In the genomic region with DNA sequence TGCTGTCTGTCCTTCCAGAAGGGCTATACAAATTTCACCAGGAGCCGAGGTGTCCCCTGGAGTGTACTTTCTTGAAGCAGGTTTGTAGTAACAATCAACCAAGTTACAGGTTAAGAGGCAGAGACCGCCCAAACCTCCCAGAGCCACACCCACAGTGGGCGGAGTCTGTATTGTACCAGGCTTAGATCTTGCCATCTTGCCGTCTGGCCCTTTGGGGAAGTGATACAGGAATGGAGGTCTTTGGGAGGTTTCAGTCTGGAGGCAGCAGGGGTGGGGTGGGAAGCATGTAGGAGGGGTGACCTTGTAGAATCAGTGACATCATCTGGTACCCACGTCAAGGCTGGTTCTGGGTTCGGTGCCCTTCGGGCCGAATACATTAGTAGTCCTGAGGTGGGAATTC, we compare ENCODE assay signal across 15 mouse cellular contexts. TPM values are rescaled to one million over a fixed set of nuclear protein-coding genes. Genes with fewer than 3 reads are reported as not detected.
A peak's percentile ranks its signal among the peaks of the same experiment; 100 is the strongest.
DNase-seq lines count a peak whose midpoint lies in the region; ATAC-seq and TF ChIP-seq lines count a peak whose summit lies in the region.
"Had no signal": no experiment of that assay in that cellular context is flagged by ENCODE, and none has a peak within 500 bp of the region (broad histone marks: within the 10 kb centered on the region; RNA-seq: fewer than 3 reads in every experiment).

No protein-coding gene starts in this region.

- H3K27me3 ChIP-seq in forebrain, embryonic 11.5 days (ENCODE audit: control insufficient read depth, insufficient read depth, low read length) = no peaks in the 10 kb centered on the region
- no peaks in the 10 kb centered on the region for H3K27me3 ChIP-seq in forebrain, embryonic 16.5 days (replicated peaks; ENCODE audit: control insufficient read depth, insufficient read depth, low read length)
- no peaks in the 10 kb centered on the region for H3K27me3 ChIP-seq in lung, embryonic 14.5 days (ENCODE audit: insufficient read depth, low read length)
- no peaks in the 10 kb centered on the region for H3K27me3 ChIP-seq in hindbrain, embryonic 15.5 days
- H3K27me3 ChIP-seq: heart, embryonic 15.5 days; Patski had no signal

- no peak overlapping the region for H3K4me2 ChIP-seq in forebrain, embryonic 11.5 days (ENCODE audit: low read depth, low read length, severe bottlenecking)
- no peak overlapping the region for H3K4me2 ChIP-seq in forebrain, embryonic 16.5 days (ENCODE audit: low read length)
- no peak overlapping the region for H3K4me2 ChIP-seq in lung, embryonic 14.5 days
- H3K4me2 ChIP-seq in hindbrain, embryonic 15.5 days = no peak overlapping the region
- H3K4me2 ChIP-seq: heart, embryonic 15.5 days had no signal

- 63% methylated on average over 8 of the region's 8 CpGs for WGBS in forebrain, embryonic 11.5 days
- WGBS in forebrain, embryonic 16.5 days = 75% methylated on average over 8 of the region's 8 CpGs
- WGBS in lung, embryonic 14.5 days = 71% methylated on average over 8 of the region's 8 CpGs
- 72% methylated on average over 8 of the region's 8 CpGs for WGBS in hindbrain, embryonic 15.5 days

- H3K4me1 ChIP-seq in forebrain, embryonic 11.5 days (replicated peaks; ENCODE audit: control insufficient read depth, insufficient read depth, low read length) = 0 out of 2 replicates have a peak, but pooled peaks cover 2% of the 10 kb centered on the region
- H3K4me1 ChIP-seq in forebrain, embryonic 16.5 days (replicated peaks; ENCODE audit: control insufficient read depth, insufficient read depth, low read length) = no peaks in the 10 kb centered on the region; the same call in 1 of the 2 replicates
- no peaks in the 10 kb centered on the region for H3K4me1 ChIP-seq in lung, embryonic 14.5 days (ENCODE audit: insufficient read depth)
- no peaks in the 10 kb centered on the region; the same call in 1 of the 2 replicates for H3K4me1 ChIP-seq in hindbrain, embryonic 15.5 days (replicated peaks)

- no peak overlapping the region for H3K9ac ChIP-seq in forebrain, embryonic 11.5 days (ENCODE audit: low read length)
- H3K9ac ChIP-seq in forebrain, embryonic 16.5 days (replicated peaks; ENCODE audit: low read depth, low read length) = no peak overlapping the region
- H3K9ac ChIP-seq in lung, embryonic 14.5 days = no peak overlapping the region
- no peak overlapping the region for H3K9ac ChIP-seq in hindbrain, embryonic 15.5 days
- H3K9ac ChIP-seq: heart, embryonic 15.5 days had no signal

- no peaks in the 10 kb centered on the region for H3K36me3 ChIP-seq in forebrain, embryonic 11.5 days (ENCODE audit: control insufficient read depth, insufficient read depth, low read length)
- no peaks in the 10 kb centered on the region for H3K36me3 ChIP-seq in forebrain, embryonic 16.5 days (ENCODE audit: control insufficient read depth, insufficient read depth)
- H3K36me3 ChIP-seq in lung, embryonic 14.5 days (ENCODE audit: insufficient read depth) = no peaks in the 10 kb centered on the region
- no peaks in the 10 kb centered on the region for H3K36me3 ChIP-seq in hindbrain, embryonic 15.5 days
- H3K36me3 ChIP-seq: heart, embryonic 15.5 days had no signal

- H3K9me3 ChIP-seq in forebrain, embryonic 11.5 days (ENCODE audit: control insufficient read depth, low read length) = no peaks in the 10 kb centered on the region
- H3K9me3 ChIP-seq in forebrain, embryonic 16.5 days (ENCODE audit: control insufficient read depth, low read length) = no peaks in the 10 kb centered on the region
- H3K9me3 ChIP-seq in lung, embryonic 14.5 days (ENCODE audit: low read depth, low read length) = no peaks in the 10 kb centered on the region
- H3K9me3 ChIP-seq in hindbrain, embryonic 15.5 days = no peaks in the 10 kb centered on the region
- H3K9me3 ChIP-seq: heart, embryonic 15.5 days had no signal

- DNase-seq in forebrain, embryonic 11.5 days (ENCODE audit: low spot score) = no peak
- DNase-seq in lung, embryonic 14.5 days = no peak
- DNase-seq in lung, postnatal 4 days = no peak
- DNase-seq in ES-CJ7 (ENCODE audit: low read depth, low spot score) = peak; percentile 73
- no peak for DNase-seq in urinary bladder, adult 2 months (ENCODE audit: low spot score)
- no peak for DNase-seq in heart, adult 18-20 months
- DNase-seq: adrenal gland, adult 8-10 months; gastrocnemius, adult 2 months; layer of hippocampus, adult 9-11 months had no signal

- ATAC-seq in forebrain, embryonic 11.5 days (replicated peaks; ENCODE audit: low FRiP score) = peak; percentile 62
- no peak for ATAC-seq in forebrain, embryonic 16.5 days
- peak; percentile 36; the same call in 1 of the 2 replicates for ATAC-seq in lung, embryonic 14.5 days (ENCODE audit: insufficient read depth)
- ATAC-seq in hindbrain, embryonic 15.5 days (ENCODE audit: low FRiP score, low read depth) = 0 out of 2 replicates have a peak, but pooled peaks have one; percentile 14
- ATAC-seq: intestine, postnatal 0 days; lung, postnatal 0 days; Patski had no signal

- no peak for TF ChIP-seq CTCF in lung, embryonic 14.5 days (IDR thresholded peaks at IDR 0.05; ENCODE audit: low read depth)

- no peak overlapping the region for H3K4me3 ChIP-seq in forebrain, embryonic 11.5 days (ENCODE audit: low read depth, low read length)
- H3K4me3 ChIP-seq in forebrain, embryonic 16.5 days (replicated peaks; ENCODE audit: low read length) = no peak overlapping the region
- no peak overlapping the region for H3K4me3 ChIP-seq in lung, embryonic 14.5 days (ENCODE audit: low read depth, low read length)
- no peak overlapping the region for H3K4me3 ChIP-seq in hindbrain, embryonic 15.5 days
- H3K4me3 ChIP-seq: gastrocnemius, adult 2 months; heart, embryonic 15.5 days had no signal

- no peak overlapping the region for H3K27ac ChIP-seq in forebrain, embryonic 11.5 days (ENCODE audit: low read depth, low read length)
- no peak overlapping the region for H3K27ac ChIP-seq in forebrain, embryonic 16.5 days (ENCODE audit: low read length)
- H3K27ac ChIP-seq in lung, embryonic 14.5 days (ENCODE audit: low read depth) = no peak overlapping the region
- H3K27ac ChIP-seq in hindbrain, embryonic 15.5 days (replicated peaks) = no peak overlapping the region
- H3K27ac ChIP-seq: gastrocnemius, adult 2 months; heart, embryonic 15.5 days had no signal

RNA-seq across cellular contexts. Expression of a gene that starts 53.3 kb away (rescaled TPM):
- polyA plus RNA-seq in forebrain, embryonic 11.5 days (2014; fragmentation: Nextera tagmentation; extraction: Ambion mirVana) = 36.0 and 39.5 TPM in 2 replicates
- 22.1 and 24.1 TPM in 2 replicates for polyA plus RNA-seq in forebrain, embryonic 16.5 days (2015; fragmentation: Nextera tagmentation; extraction: Ambion mirVana)
- 45.9 and 47.6 TPM in 2 replicates for polyA plus RNA-seq in lung, embryonic 14.5 days (2014; fragmentation: Nextera tagmentation; extraction: Ambion mirVana)
- 21.0 and 23.8 TPM in 2 replicates for polyA plus RNA-seq in hindbrain, embryonic 15.5 days (2015; fragmentation: Nextera tagmentation; extraction: Ambion mirVana)
- polyA plus RNA-seq in urinary bladder, adult 2 months (2012; rRNA removed) = 24.7 and 42.2 TPM in 2 replicates
- total RNA-seq in heart, adult 18-20 months (2021) = 10 to 100 TPM; 87.1 to 94.0 TPM

RNA-seq across cellular contexts. Expression of a gene that starts 54.4 kb away (rescaled TPM):
- 112 and 116 TPM in 2 replicates for polyA plus RNA-seq in forebrain, embryonic 11.5 days (2014; fragmentation: Nextera tagmentation; extraction: Ambion mirVana)
- polyA plus RNA-seq in forebrain, embryonic 16.5 days (2015; fragmentation: Nextera tagmentation; extraction: Ambion mirVana) = 69.4 and 73.9 TPM in 2 replicates
- 119 and 121 TPM in 2 replicates for polyA plus RNA-seq in lung, embryonic 14.5 days (2014; fragmentation: Nextera tagmentation; extraction: Ambion mirVana)
- 63.3 and 65.6 TPM in 2 replicates for polyA plus RNA-seq in hindbrain, embryonic 15.5 days (2015; fragmentation: Nextera tagmentation; extraction: Ambion mirVana)
- 78.6 and 81.4 TPM in 2 replicates for polyA plus RNA-seq in urinary bladder, adult 2 months (2012; rRNA removed)
- total RNA-seq in heart, adult 18-20 months (2021) = 10 to 100 TPM; 39.4 to 42.6 TPM
